Mouse (Mus musculus): ENCODE measurements around the gene Hoxb9.

DNA sequence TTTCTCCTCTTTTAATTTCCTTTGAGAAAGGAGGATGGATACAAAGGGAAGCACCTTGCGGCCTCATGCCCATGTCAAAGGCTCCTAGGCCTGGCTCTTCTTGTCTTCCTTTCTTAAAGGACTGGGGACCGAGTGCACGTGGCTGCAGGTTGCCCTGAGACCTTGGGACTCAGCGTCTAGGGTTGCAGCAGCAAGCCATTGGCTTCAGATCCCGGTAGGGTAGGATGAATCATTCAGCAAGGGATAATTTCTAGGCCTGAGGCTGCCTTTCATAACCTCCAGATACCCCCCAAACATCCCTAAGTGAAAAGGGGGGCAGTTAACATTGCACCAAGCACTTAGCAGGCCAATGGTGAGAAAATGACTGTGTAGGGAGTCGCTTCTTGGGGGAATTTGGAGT, 39.8 kb downstream of the Hoxb9 start:
- TF ChIP-seq MAFK (IDR thresholded peaks at IDR 0.05; ENCODE audit: insufficient read depth, low read depth, low read length) (no peak), HCFC1 (IDR thresholded peaks at IDR 0.05; ENCODE audit: borderline replicate concordance, insufficient read depth, low read length) (no peak), CHD2 (IDR thresholded peaks at IDR 0.05; ENCODE audit: low read depth, low read length) (no peak)

Data from ES-E14 (cell line).